Mouse (Mus musculus) spleen, adult 10 weeks (tissue): ENCODE data around the gene Lrrc59. TPM values are rescaled to one million over a fixed set of nuclear protein-coding genes. Genes with fewer than 3 reads are reported as not detected.

ENCODE experiments used
- polyA plus RNA-seq: library from polyadenylated mRNA; stranded (reverse); fragments of 350-450 nt; fragmentation: Illumina TruSeq; extraction: RNeasy Lipid Tissue Mini Kit (QIAGEN cat#74804); gene quantifications from one replicate; pipeline ENCODE4 v1.2.3, GENCODE M21; 2015; ENCODE audit warnings: low replicate concordance; ENCODE audit not compliant: insufficient read depth

Lrrc59 gene
- polyA plus RNA-seq, result 50.7 TPM

DNA sequence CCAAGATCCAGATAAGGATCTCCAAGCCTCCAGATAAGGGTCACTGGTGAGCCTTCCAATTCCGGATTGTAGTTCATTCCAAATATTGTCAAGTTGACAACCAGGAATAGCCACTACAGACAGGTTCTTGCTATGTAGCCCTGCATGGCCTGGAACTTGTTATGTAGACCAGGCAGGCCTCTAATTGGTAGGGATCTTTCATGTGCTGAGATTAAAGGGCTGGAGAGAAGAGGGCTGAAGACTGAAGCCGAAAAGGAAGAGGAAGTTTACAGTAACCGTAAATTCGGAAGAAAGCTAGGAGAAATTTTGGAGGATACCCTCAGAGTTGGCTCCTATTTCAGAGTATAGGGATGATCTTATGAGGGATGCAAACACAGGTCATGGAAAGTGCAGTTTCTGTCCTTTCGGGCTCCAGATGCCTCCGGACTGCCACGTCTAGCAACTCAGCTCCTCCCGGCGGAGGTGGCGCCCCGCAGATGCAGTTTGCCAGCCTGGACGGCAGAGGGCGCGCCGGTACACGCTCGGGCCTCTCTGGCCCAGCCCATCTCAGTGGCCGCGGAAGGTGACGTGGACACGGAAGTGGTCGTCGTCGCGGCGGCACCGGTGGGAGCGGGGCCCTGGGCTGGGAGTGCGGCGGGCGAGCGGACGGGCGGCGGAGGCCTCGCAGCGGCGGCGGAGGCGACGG, at the start of gene Lrrc59:
Gene Lrrc59, plus strand, starts transcription at position 569 of the 685 bp plus-strand sequence.

GRCm38 (mm10) chr11:94601321-94602281, 28.0 kb upstream of the Lrrc59 start, which contains the start of gene Acsf2:
Gene Acsf2 (minus strand): TSS chr11:94601871.

GRCm38 (mm10) chr11:94653663-94654436, 24.3 kb downstream of the Lrrc59 start, which contains the start of the genes Mrpl27 and Eme1:
Gene Mrpl27 (plus strand): TSS chr11:94653767.
Gene Eme1 (minus strand): TSS chr11:94653964.

DNA sequence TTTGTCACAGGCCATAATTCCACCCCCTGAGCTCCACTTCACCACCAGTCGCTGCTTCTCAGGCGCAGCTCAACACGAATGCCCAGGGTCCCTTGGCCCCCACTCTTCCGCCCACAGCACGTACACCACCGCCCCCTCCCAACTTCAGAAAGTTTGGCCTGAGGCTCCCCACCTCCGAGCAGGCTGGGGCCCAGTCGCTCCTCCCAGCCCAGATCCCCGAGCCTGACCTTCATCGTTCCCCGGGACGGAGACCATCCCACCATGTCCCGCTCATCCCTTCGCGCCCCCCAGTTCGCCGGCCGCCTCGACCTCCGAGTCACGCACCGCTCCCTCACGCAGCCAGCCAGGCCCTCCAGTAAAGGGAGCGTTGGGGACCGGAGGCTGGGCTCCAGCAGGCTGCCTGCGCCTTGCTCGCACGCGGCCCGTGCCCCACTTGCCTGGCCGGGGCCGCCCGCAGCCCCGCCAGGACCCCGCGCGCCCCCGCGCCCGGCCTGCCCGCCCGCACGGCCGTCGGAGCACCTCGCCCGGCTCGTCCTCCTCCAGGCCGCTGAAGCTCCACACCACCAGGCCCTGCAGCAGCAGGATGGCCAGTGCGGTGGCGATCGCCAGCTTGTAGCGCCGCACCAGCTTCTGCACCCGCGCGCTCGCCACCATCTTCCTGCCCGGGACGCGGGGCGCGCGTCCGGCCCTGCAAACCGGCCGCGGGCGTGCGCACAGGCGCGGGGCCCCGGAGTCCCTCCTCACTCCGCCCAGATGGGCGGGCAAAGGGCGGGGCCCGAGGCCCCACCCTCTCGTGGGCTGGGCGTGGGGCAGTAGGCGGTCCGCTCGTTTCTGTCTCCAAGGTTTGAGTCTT, 47.4 kb downstream of the Lrrc59 start, which contains the start of gene Xylt2:
Gene Xylt2, minus strand, starts transcription at position 762 of the 853 bp plus-strand sequence.

Other genes starting within 250 kb of the Lrrc59 start
- gene Abcc3, start 236.8 kb upstream of the Lrrc59 start, polyA plus RNA-seq, result 15.6 TPM
- 0.76 TPM for gene Cacna1g, start 155.6 kb upstream of the Lrrc59 start, polyA plus RNA-seq
- not detected for gene Spata20, start 143.6 kb upstream of the Lrrc59 start, polyA plus RNA-seq
- gene Epn3, start 129.8 kb upstream of the Lrrc59 start, polyA plus RNA-seq, result not detected
- 0.18 TPM for gene Mycbpap, start 108.0 kb upstream of the Lrrc59 start, polyA plus RNA-seq
- gene Rsad1, start 80.5 kb upstream of the Lrrc59 start, polyA plus RNA-seq, result 5.6 TPM
- not detected for gene Chad, start 64.7 kb upstream of the Lrrc59 start, polyA plus RNA-seq
- 46.7 TPM for gene Acsf2, start 27.9 kb upstream of the Lrrc59 start, polyA plus RNA-seq
- gene Mrpl27, start 24.0 kb downstream of the Lrrc59 start, polyA plus RNA-seq, result 31.3 TPM
- gene Eme1, start 24.2 kb downstream of the Lrrc59 start, polyA plus RNA-seq, result 1.8 TPM
- gene Xylt2, start 47.7 kb downstream of the Lrrc59 start, polyA plus RNA-seq, result 5.5 TPM
- gene Gm11541, start 74.7 kb downstream of the Lrrc59 start, polyA plus RNA-seq, result not detected
- not detected for gene Cdc34b, start 112.0 kb downstream of the Lrrc59 start, polyA plus RNA-seq
- not detected for gene Tmem92, start 152.9 kb downstream of the Lrrc59 start, polyA plus RNA-seq